Mouse (Mus musculus): ENCODE results near the gene Arih1. TPM values are rescaled to one million over a fixed set of nuclear protein-coding genes. Genes with fewer than 3 reads are reported as not detected.

The Arih1 gene
- polyA plus RNA-seq, 1 experiment from 2014 or later: 17.3 TPM

DNA sequence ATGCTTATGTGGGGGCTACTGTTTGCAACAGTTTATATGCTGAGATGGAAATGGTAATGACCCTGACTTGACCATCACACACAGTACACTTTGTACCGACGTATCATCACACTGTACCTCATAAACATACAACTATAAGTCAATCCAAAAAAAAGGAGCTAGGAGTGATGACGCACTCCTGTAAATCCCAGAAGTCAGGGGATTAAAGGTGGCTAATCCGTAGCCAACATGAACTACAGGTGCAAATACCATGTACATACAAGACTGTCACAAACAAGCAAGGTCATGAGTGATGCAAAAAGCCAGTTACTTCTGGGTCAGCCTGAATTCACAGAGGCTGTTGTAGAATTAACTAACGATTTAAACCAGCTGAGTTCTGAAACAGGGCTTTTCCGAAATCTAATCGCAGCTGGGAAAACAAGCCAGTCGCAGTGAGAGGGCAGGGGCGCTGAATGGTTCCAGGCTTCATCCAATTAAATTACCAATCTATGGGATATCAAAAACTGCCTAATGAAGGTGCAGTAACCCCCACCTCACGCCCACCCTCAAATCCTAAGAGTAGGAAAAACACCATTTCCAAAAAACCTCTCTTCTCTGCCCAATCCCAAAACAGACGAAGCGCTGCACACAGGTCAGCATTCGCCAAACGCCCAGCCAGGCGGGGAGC, 133.7 kb downstream of the Arih1 start:
- Histone ChIP-seq H3K27me3 (ENCODE audit: poor library complexity, severe bottlenecking) (no peaks in the 10 kb centered on the region), H3K36me3 (replicated peaks) (no peaks in the 10 kb centered on the region), H3K27ac (peak overlapping the region; percentile 91), H3K4me1 (peaks cover 15% of the 10 kb centered on the region), H3K9me3 (no peaks in the 10 kb centered on the region), H3K4me3 (peak overlapping the region; percentile 71)
- WGBS: 13% methylated on average over 15 of the region's 15 CpGs
- no peak for DNase-seq (ENCODE audit: extremely low spot score, low spot score)

GRCm38 (mm10) chr9:59346176-59346575, 140.2 kb downstream of the Arih1 start:
- Histone ChIP-seq H3K4me3 (no peak overlapping the region), H3K9me3 (no peaks in the 10 kb centered on the region), H3K27me3 (ENCODE audit: poor library complexity, severe bottlenecking) (no peaks in the 10 kb centered on the region), H3K4me1 (no peaks in the 10 kb centered on the region), H3K36me3 (replicated peaks) (peaks cover 29% of the 10 kb centered on the region), H3K27ac (no peak overlapping the region)
- WGBS: 79% methylated on average over 2 of the region's 2 CpGs
- no peak for DNase-seq (ENCODE audit: extremely low spot score, low spot score)

GRCm38 (mm10) chr9:59340002-59340401, 146.4 kb downstream of the Arih1 start:
- H3K27ac ChIP-seq: no peak overlapping the region
- DNase-seq (ENCODE audit: extremely low spot score, low spot score): no peak
- no peaks in the 10 kb centered on the region for H3K9me3 ChIP-seq
- peaks cover 55% of the 10 kb centered on the region for H3K36me3 ChIP-seq (replicated peaks)
- no peaks in the 10 kb centered on the region for H3K4me1 ChIP-seq
- 90% methylated on average over 9 of the region's 9 CpGs for WGBS
- H3K27me3 ChIP-seq (ENCODE audit: poor library complexity, severe bottlenecking): no peaks in the 10 kb centered on the region
- H3K4me3 ChIP-seq: no peak overlapping the region

GRCm38 (mm10) chr9:59339107-59339506, 147.3 kb downstream of the Arih1 start:
- Histone ChIP-seq H3K36me3 (replicated peaks) (peaks cover 59% of the 10 kb centered on the region), H3K4me1 (no peaks in the 10 kb centered on the region), H3K9me3 (no peaks in the 10 kb centered on the region), H3K4me3 (no peak overlapping the region), H3K27ac (no peak overlapping the region), H3K27me3 (ENCODE audit: poor library complexity, severe bottlenecking) (no peaks in the 10 kb centered on the region)
- no peak for DNase-seq (ENCODE audit: extremely low spot score, low spot score)
- 94% methylated on average over 5 of the region's 5 CpGs for WGBS

GRCm38 (mm10) chr9:59338411-59338810, 148.0 kb downstream of the Arih1 start:
- H3K9me3 ChIP-seq: no peaks in the 10 kb centered on the region
- H3K27me3 ChIP-seq (ENCODE audit: poor library complexity, severe bottlenecking): no peaks in the 10 kb centered on the region
- H3K4me1 ChIP-seq: no peaks in the 10 kb centered on the region
- 91% methylated on average over 5 of the region's 5 CpGs for WGBS
- no peak for DNase-seq (ENCODE audit: extremely low spot score, low spot score)
- no peak overlapping the region for H3K4me3 ChIP-seq
- H3K36me3 ChIP-seq (replicated peaks): peaks cover 58% of the 10 kb centered on the region
- H3K27ac ChIP-seq: no peak overlapping the region

Other genes with a start within 250 kb of the Arih1 start
- gene Adpgk, start 195.1 kb downstream of the Arih1 start, polyA plus RNA-seq (2016; fragmentation: Nextera tagmentation; extraction: Ambion mirVana): 34.7 and 40.9 TPM in 2 replicates
- gene Bbs4, start 133.1 kb downstream of the Arih1 start, polyA plus RNA-seq (2016; fragmentation: Nextera tagmentation; extraction: Ambion mirVana): 20.2 and 21.9 TPM in 2 replicates
- 41.8 and 42.9 TPM in 2 replicates for gene Hexa, start 52.9 kb upstream of the Arih1 start, polyA plus RNA-seq (2016; fragmentation: Nextera tagmentation; extraction: Ambion mirVana)
- not detected in 2 replicates for gene Tmem202, start 53.2 kb upstream of the Arih1 start, polyA plus RNA-seq (2016; fragmentation: Nextera tagmentation; extraction: Ambion mirVana)
- gene Celf6, start 91.3 kb upstream of the Arih1 start, polyA plus RNA-seq (2016; fragmentation: Nextera tagmentation; extraction: Ambion mirVana): 1.3 and 3.1 TPM in 2 replicates
- gene Parp6, start 130.7 kb upstream of the Arih1 start, polyA plus RNA-seq (2016; fragmentation: Nextera tagmentation; extraction: Ambion mirVana): 34.1 and 41.6 TPM in 2 replicates
- 3,207 and 3,346 TPM in 2 replicates for gene Pkm, start 169.8 kb upstream of the Arih1 start, polyA plus RNA-seq (2016; fragmentation: Nextera tagmentation; extraction: Ambion mirVana)
- 0.22 and 0.46 TPM in 2 replicates for gene Gramd2, start 193.5 kb upstream of the Arih1 start, polyA plus RNA-seq (2016; fragmentation: Nextera tagmentation; extraction: Ambion mirVana)

All from forebrain, embryonic 10.5 days (tissue).